ENCODE assay signal across 12 mouse cellular contexts in the genomic region with DNA sequence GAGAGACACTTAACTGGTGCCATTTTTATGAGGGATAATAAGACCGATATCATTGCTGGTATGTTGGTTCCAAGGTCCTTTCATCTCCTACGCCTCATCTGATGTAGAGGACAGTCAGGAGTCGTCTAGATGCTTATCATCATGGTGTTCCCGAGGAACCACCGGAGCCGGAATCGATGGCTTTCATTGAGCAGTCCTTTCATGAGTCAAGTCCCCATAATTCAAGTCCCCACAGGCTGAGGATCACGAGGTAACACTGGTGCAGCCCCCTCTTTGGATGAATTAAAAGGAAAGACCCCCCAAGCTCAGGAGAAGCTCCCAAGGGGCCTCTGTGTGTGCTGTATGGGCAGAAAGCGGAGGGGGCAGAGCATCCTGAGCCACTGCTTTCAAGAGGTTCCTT.
"Had no signal": no experiment of that assay in that cellular context is flagged by ENCODE, and none has a peak within 500 bp of the region (broad histone marks: within the 10 kb centered on the region; RNA-seq: fewer than 3 reads in every experiment).

No protein-coding gene starts in this region.

- DNase-seq: liver, embryonic 13.5 days; right cerebral cortex, postnatal 4 days; thymus, postnatal 14 days had no signal

- H3K4me1 ChIP-seq: limb, embryonic 12.5 days; megakaryocyte, embryonic 14.5 days; midbrain, embryonic 15.5 days; neural tube, embryonic 12.5 days had no signal

- H3K4me3 ChIP-seq: kidney, embryonic 15.5 days; limb, embryonic 12.5 days; liver, embryonic 13.5 days; megakaryocyte, embryonic 14.5 days; midbrain, embryonic 15.5 days; neural tube, embryonic 12.5 days; stomach, embryonic 15.5 days had no signal

- H3K36me3 ChIP-seq: kidney, embryonic 15.5 days; limb, embryonic 12.5 days; liver, embryonic 13.5 days; midbrain, embryonic 15.5 days; neural tube, embryonic 12.5 days; stomach, embryonic 15.5 days had no signal

- H3K9me3 ChIP-seq: kidney, embryonic 15.5 days; limb, embryonic 12.5 days; liver, embryonic 13.5 days; midbrain, embryonic 15.5 days; neural tube, embryonic 12.5 days; stomach, embryonic 15.5 days had no signal

- ATAC-seq: midbrain, embryonic 15.5 days had no signal

- H3K27me3 ChIP-seq: kidney, embryonic 15.5 days; limb, embryonic 12.5 days; megakaryocyte, embryonic 14.5 days; midbrain, embryonic 15.5 days; neural tube, embryonic 12.5 days; stomach, embryonic 15.5 days had no signal

- H3K9ac ChIP-seq: kidney, embryonic 15.5 days; limb, embryonic 12.5 days; liver, embryonic 13.5 days; liver, postnatal 0 days; midbrain, embryonic 15.5 days; neural tube, embryonic 12.5 days; stomach, embryonic 15.5 days had no signal

- H3K4me2 ChIP-seq: kidney, embryonic 15.5 days; limb, embryonic 12.5 days; liver, embryonic 13.5 days; midbrain, embryonic 11.5 days; midbrain, embryonic 15.5 days; neural tube, embryonic 12.5 days; stomach, embryonic 15.5 days had no signal

- H3K27ac ChIP-seq: kidney, embryonic 15.5 days; limb, embryonic 12.5 days; liver, embryonic 13.5 days; macrophage; midbrain, embryonic 15.5 days; neural tube, embryonic 12.5 days; stomach, embryonic 15.5 days had no signal
